ENCODE assay signal across 14 mouse cellular contexts in genomic region chr4:135480370-135480769, GRCm38 (mm10). TPM values are rescaled to one million over a fixed set of nuclear protein-coding genes. Genes with fewer than 3 reads are reported as not detected.
DNase-seq lines count a peak whose midpoint lies in the region; ATAC-seq lines count a peak whose summit lies in the region.
"Had no signal": no experiment of that assay in that cellular context is flagged by ENCODE, and none has a peak within 500 bp of the region (broad histone marks: within the 10 kb centered on the region; RNA-seq: fewer than 3 reads in every experiment).

No protein-coding gene starts in this region.

- H3K27me3 ChIP-seq in liver, embryonic 12.5 days (replicated peaks), result no peaks in the 10 kb centered on the region

- no peak overlapping the region for H3K9ac ChIP-seq in liver, embryonic 12.5 days

- peaks cover 14% of the 10 kb centered on the region; the same call in 1 of the 2 replicates for H3K36me3 ChIP-seq in liver, embryonic 12.5 days

- peak; percentile 14 for DNase-seq in heart, postnatal 4 days
- DNase-seq in heart, postnatal 36 days, result no peak
- peak; percentile 21 for DNase-seq in thymus, postnatal 4 days
- no peak for DNase-seq in thymus, postnatal 36 days
- no peak for DNase-seq in T-cell, adult 2 months (ENCODE audit: low spot score)
- DNase-seq: adrenal gland, postnatal 25 days; B cell, adult 2 months; cerebellum, postnatal 36 days; right cerebral cortex, adult 18-20 months had no signal

- no peaks in the 10 kb centered on the region for H3K9me3 ChIP-seq in liver, embryonic 12.5 days (replicated peaks)

- 62% methylated on average over 9 of the region's 9 CpGs for WGBS in liver, embryonic 12.5 days (ENCODE audit: insufficient replicate concordance)

- H3K4me3 ChIP-seq in liver, embryonic 12.5 days, result no peak overlapping the region

- intact Hi-C loops in heart, postnatal 36 days (cut with DNase I), result no loop called here

- H3K4me1 ChIP-seq in liver, embryonic 12.5 days, result peaks cover 24% of the 10 kb centered on the region

- no peak overlapping the region for H3K27ac ChIP-seq in liver, embryonic 12.5 days

- no peak overlapping the region for H3K4me2 ChIP-seq in liver, embryonic 12.5 days
- H3K4me2 ChIP-seq: midbrain, embryonic 11.5 days had no signal

- ATAC-seq in liver, embryonic 12.5 days, result peak; percentile 73
- no peak for ATAC-seq in CD4-positive, CD25-positive, alpha-beta regulatory T cell, adult 4 months
- ATAC-seq: activated CD4-positive, CD25-positive, alpha-beta regulatory T cell, adult 4 months had no signal

RNA-seq across cellular contexts. Expression of gene Stpg1, which starts 14.2 kb away (rescaled TPM):
- total RNA-seq in heart, postnatal 4 days (2021), result not detected
- total RNA-seq in heart, postnatal 36 days (2021), result under 1 TPM in 1 of 2 experiments, not detected in 1; 0.38 TPM
- 0.14 TPM in 1 of 2 replicates, not detected in the other for polyA plus RNA-seq in liver, embryonic 12.5 days (2016; fragmentation: Nextera tagmentation; extraction: Ambion mirVana)
- not detected for polyA plus RNA-seq in CD4-positive, CD25-positive, alpha-beta regulatory T cell, adult 4 months (2017; shearing (Covaris generic))
- total RNA-seq: granulocyte monocyte progenitor cell, adult 5-6 weeks had no signal

RNA-seq across cellular contexts. Expression of gene Nipal3, which starts 14.5 kb away (rescaled TPM):
- 10 to 100 TPM; 19.3 to 19.6 TPM for total RNA-seq in heart, postnatal 4 days (2021)
- total RNA-seq in heart, postnatal 36 days (2021), result 10 to 100 TPM; 36.9 to 42.6 TPM
- 2.8 and 3.6 TPM in 2 replicates for polyA plus RNA-seq in liver, embryonic 12.5 days (2016; fragmentation: Nextera tagmentation; extraction: Ambion mirVana)
- 10 to 100 TPM; 11.6 to 15.8 TPM for polyA plus RNA-seq in CD4-positive, CD25-positive, alpha-beta regulatory T cell, adult 4 months (2017; shearing (Covaris generic))

RNA-seq across cellular contexts. Expression of gene Rcan3, which starts 46.7 kb away (rescaled TPM):
- 10 to 100 TPM; 18.6 to 19.6 TPM for total RNA-seq in heart, postnatal 4 days (2021)
- total RNA-seq in heart, postnatal 36 days (2021), result 10 to 100 TPM; 10.8 to 15.0 TPM
- 4.9 and 8.3 TPM in 2 replicates for polyA plus RNA-seq in liver, embryonic 12.5 days (2016; fragmentation: Nextera tagmentation; extraction: Ambion mirVana)
- polyA plus RNA-seq in CD4-positive, CD25-positive, alpha-beta regulatory T cell, adult 4 months (2017; shearing (Covaris generic)), result 10 to 100 TPM; 15.0 to 16.0 TPM

Comparison
In these comparisons a context has a peak if more than half of its experiments do, and no peak if none do; other contexts are left out.
1. DNase-seq: peak in heart, postnatal 4 days (single experiment) and thymus, postnatal 4 days (single experiment); none in heart, postnatal 36 days (0 of 2), thymus, postnatal 36 days (0 of 2) and T-cell, adult 2 months (single experiment).